Mouse (Mus musculus): ENCODE data around the gene Zfp37.
"Not testable (repeated sequence)": the region's sequence is repeated elsewhere in the genome, so short reads cannot be mapped to it uniquely, and the experiment has no call there.

DNA sequence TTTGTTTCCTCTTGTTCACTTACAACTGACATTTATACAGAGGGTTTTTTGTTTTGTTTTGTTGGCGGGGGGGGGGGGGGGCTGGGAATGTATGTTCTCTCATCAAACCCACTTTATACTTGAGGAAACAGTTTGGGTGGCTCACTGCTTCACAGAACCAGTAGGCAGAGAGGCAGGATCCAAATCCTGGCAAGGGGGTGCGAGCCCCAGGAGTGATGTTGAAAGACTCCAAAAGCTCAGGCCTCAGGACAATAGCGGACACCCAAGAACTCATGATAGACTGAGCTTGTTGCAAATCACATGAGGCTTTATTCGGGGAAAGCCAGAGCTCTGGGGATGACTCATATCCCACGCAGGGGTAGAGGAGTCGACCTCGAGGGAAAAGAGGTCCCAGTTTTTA is 35.2 kb upstream of the Zfp37 start:
- not testable (repeated sequence) for TF ChIP-seq CTCF (IDR thresholded peaks at IDR 0.05; ENCODE audit: control insufficient read depth, insufficient read depth, insufficient read length); CEBPB (IDR thresholded peaks at IDR 0.05; ENCODE audit: low read depth)
